Mouse (Mus musculus): ENCODE results near the gene Cttnbp2. TPM values are rescaled to one million over a fixed set of nuclear protein-coding genes. Genes with fewer than 3 reads are reported as not detected.

Cttnbp2 gene
- polyA plus RNA-seq, 1 experiment from 2014 or later: 0.88 TPM

DNA sequence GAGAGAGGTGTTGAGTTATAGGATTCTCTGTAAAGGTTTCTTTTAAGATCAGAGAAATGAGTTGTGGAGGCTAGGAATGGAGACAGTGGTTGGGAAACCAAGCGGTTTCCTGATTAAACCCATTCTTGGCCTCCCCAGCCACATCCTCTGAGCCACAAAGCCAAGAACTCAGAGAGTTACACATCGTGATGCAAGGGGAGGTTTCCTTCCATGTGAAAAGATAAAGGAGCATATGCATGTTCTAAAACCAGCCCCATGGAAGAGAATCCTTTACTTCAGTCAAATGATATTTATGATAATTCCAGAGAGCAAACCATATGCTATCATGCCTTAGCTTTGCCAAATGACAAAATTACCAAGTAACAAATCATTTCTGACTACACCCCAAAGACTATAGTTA is 3.0 kb upstream of the Cttnbp2 start:
- H3K27me3 ChIP-seq (ENCODE audit: insufficient read depth, low read length): peaks cover 29% of the 10 kb centered on the region
- no peak for TF ChIP-seq EP300 (IDR thresholded peaks at IDR 0.05; ENCODE audit: low read depth)
- no peak for TF ChIP-seq CTCF (IDR thresholded peaks at IDR 0.05; ENCODE audit: low read depth)
- WGBS (ENCODE audit: insufficient replicate concordance): 27% methylated on average over 2 of the region's 2 CpGs
- ATAC-seq (no peak), DNase-seq (no peak)
- H3K9me3 ChIP-seq (ENCODE audit: low read length): 0 out of 2 replicates have a peak, but pooled peaks cover 2% of the 10 kb centered on the region
- H3K4me1 ChIP-seq (ENCODE audit: insufficient read depth): 0 out of 2 replicates have a peak, but pooled peaks cover 2% of the 10 kb centered on the region
- no peak overlapping the region for H3K4me2 ChIP-seq (ENCODE audit: low read depth, low read length)
- H3K27ac ChIP-seq (ENCODE audit: low read depth): no peak overlapping the region
- H3K36me3 ChIP-seq (replicated peaks; ENCODE audit: insufficient read depth, low read length): no peaks in the 10 kb centered on the region
- no peak overlapping the region for H3K9ac ChIP-seq (replicated peaks)
- H3K4me3 ChIP-seq (ENCODE audit: low read depth, low read length): no peak overlapping the region

DNA sequence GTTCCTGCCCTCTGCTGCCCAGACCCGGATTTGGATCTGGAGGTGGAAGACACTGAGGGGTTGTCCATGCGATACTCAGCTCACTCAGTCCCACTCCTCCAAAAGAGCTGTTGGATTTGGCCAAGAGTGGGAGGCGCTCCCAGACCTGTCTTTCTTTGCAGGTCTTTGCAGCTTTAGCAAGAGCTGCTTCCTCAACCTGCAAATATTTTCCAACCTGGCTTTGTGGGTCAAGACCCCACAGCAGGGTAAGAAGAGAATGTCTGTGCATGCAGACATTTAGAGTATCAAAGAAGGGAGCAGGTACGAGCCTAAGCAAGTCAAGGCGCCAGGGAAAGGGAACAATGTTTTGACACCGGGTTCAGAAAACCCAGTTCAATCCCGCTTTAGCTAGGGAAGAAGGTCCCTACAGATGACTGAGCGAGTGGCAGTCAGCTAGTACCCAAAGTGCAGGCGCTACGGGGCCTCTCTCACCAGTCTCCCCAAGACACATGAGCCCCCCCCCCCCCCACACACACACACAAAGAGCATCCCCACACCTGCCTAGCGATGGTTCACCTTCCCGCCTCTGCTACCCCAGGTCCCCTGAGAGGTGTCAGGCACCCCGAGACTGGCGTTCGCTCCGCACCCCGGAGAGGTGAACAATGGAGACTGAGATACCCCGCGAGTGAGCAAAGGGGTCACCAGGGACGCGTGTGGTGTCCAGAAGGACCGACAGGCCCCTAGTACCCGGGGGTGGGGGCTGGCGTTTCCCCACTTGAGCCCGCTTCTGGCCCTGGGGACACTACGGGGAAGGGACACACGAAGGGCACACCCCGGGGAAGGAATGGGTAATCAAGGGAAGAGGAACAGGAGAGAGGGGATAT is 801 bp downstream of the Cttnbp2 start:
- Histone ChIP-seq H3K27me3 (ENCODE audit: insufficient read depth, low read length) (peaks cover 32% of the 10 kb centered on the region), H3K4me1 (ENCODE audit: insufficient read depth) (0 out of 2 replicates have a peak, but pooled peaks cover 2% of the 10 kb centered on the region), H3K9ac (replicated peaks) (peak overlapping the region; percentile 31; the same call in 1 of the 2 replicates), H3K4me2 (ENCODE audit: low read depth, low read length) (peak overlapping the region; percentile 75), H3K9me3 (ENCODE audit: low read length) (no peaks in the 10 kb centered on the region), H3K27ac (ENCODE audit: low read depth) (no peak overlapping the region), H3K4me3 (ENCODE audit: low read depth, low read length) (peak overlapping the region; percentile 52), H3K36me3 (replicated peaks; ENCODE audit: insufficient read depth, low read length) (no peaks in the 10 kb centered on the region)
- DNase-seq: peak; percentile 14
- TF ChIP-seq EP300 (IDR thresholded peaks at IDR 0.05; ENCODE audit: low read depth) (no peak), CTCF (IDR thresholded peaks at IDR 0.05; ENCODE audit: low read depth) (no peak)
- 0 out of 2 replicates have a peak, but pooled peaks have one; percentile 13 for ATAC-seq
- WGBS (ENCODE audit: insufficient replicate concordance): 3% methylated on average over 28 of the region's 28 CpGs

DNA sequence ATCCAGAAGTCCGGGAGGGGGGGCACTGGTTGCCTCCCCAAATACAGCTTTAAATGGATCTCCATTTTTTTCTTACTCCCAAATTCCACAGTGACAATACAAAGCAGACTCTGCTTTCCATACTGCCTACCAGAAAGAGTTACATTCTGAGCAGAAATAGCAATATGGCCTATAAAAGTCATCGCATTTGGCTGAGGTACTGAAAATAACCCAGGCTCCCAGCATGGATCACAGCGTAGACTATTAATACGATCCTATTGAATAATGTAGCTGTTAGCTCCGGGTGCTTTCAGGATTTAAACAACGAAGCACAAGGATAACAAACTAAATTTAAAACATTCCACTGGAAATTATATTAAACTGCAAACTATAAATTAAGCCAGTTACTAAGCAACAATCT is 2.8 kb downstream of the Cttnbp2 start:
- DNase-seq (no peak), ATAC-seq (no peak)
- peaks cover 32% of the 10 kb centered on the region for H3K27me3 ChIP-seq (ENCODE audit: insufficient read depth, low read length)
- no peak overlapping the region for H3K27ac ChIP-seq (ENCODE audit: low read depth)
- H3K9ac ChIP-seq (replicated peaks): no peak overlapping the region
- TF ChIP-seq CTCF (IDR thresholded peaks at IDR 0.05; ENCODE audit: low read depth): no peak
- TF ChIP-seq EP300 (IDR thresholded peaks at IDR 0.05; ENCODE audit: low read depth): no peak
- H3K4me1 ChIP-seq (ENCODE audit: insufficient read depth): 0 out of 2 replicates have a peak, but pooled peaks cover 2% of the 10 kb centered on the region
- H3K4me3 ChIP-seq (ENCODE audit: low read depth, low read length): no peak overlapping the region
- no peak overlapping the region for H3K4me2 ChIP-seq (ENCODE audit: low read depth, low read length)
- 83% methylated on average over 6 of the region's 6 CpGs for WGBS (ENCODE audit: insufficient replicate concordance)
- H3K36me3 ChIP-seq (replicated peaks; ENCODE audit: insufficient read depth, low read length): no peaks in the 10 kb centered on the region
- no peaks in the 10 kb centered on the region for H3K9me3 ChIP-seq (ENCODE audit: low read length)

DNA sequence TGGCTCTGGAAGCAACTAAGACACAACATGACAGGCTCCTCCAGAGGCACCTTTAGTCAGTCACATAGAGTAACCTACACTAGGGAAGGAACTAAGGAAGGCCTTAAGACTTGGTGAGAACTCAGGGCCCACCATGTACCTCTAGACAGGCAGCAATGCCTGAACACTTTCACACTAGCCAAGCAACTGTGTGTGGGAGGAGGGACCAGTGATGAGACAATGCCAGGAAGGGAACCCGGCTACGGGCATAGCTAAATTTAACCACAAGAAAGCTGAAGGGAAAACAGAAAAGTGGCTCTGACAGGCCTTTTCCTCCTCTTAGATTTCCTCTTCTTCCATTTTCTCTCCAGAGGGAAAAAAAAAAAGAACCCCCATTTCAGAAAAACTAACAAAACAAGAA is 6.6 kb downstream of the Cttnbp2 start:
- WGBS (ENCODE audit: insufficient replicate concordance): 22% methylated on average over 2 of the region's 2 CpGs
- Histone ChIP-seq H3K4me2 (ENCODE audit: low read depth, low read length) (no peak overlapping the region), H3K9me3 (ENCODE audit: low read length) (no peaks in the 10 kb centered on the region), H3K4me3 (ENCODE audit: low read depth, low read length) (no peak overlapping the region), H3K4me1 (ENCODE audit: insufficient read depth) (no peaks in the 10 kb centered on the region), H3K9ac (replicated peaks) (no peak overlapping the region), H3K36me3 (replicated peaks; ENCODE audit: insufficient read depth, low read length) (no peaks in the 10 kb centered on the region), H3K27me3 (ENCODE audit: insufficient read depth, low read length) (0 out of 2 replicates have a peak, but pooled peaks cover 3% of the 10 kb centered on the region), H3K27ac (ENCODE audit: low read depth) (no peak overlapping the region)
- no peak for TF ChIP-seq CTCF (IDR thresholded peaks at IDR 0.05; ENCODE audit: low read depth)
- TF ChIP-seq EP300 (IDR thresholded peaks at IDR 0.05; ENCODE audit: low read depth): no peak
- ATAC-seq: no peak
- no peak for DNase-seq

DNA sequence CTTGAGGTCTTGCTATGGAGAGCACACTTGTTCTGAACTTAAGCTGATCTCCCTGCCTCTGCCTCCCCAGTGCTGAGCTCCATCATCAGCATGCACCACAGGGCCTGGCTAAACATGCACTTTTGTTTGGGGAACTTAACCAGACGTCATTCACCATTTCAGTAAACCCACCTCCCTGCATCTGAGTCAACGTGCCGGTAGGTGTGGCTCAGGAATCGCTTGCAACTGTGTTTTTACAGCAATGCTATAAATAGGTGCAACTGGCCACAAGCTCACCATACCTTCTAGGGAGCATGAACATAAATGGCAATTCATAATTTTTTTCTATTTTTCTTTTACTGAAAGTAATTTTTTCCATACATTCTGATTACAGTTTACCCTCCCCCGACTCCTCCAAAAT is 14.8 kb downstream of the Cttnbp2 start:
- Histone ChIP-seq H3K4me1 (ENCODE audit: insufficient read depth) (no peaks in the 10 kb centered on the region), H3K4me3 (ENCODE audit: low read depth, low read length) (no peak overlapping the region), H3K36me3 (replicated peaks; ENCODE audit: insufficient read depth, low read length) (no peaks in the 10 kb centered on the region), H3K27me3 (ENCODE audit: insufficient read depth, low read length) (no peaks in the 10 kb centered on the region), H3K27ac (ENCODE audit: low read depth) (no peak overlapping the region), H3K4me2 (ENCODE audit: low read depth, low read length) (no peak overlapping the region), H3K9me3 (ENCODE audit: low read length) (no peaks in the 10 kb centered on the region), H3K9ac (replicated peaks) (no peak overlapping the region)
- ATAC-seq: no peak
- WGBS (ENCODE audit: insufficient replicate concordance): 50% methylated on average over 5 of the region's 5 CpGs
- no peak for DNase-seq
- TF ChIP-seq CTCF (IDR thresholded peaks at IDR 0.05; ENCODE audit: low read depth) (no peak), EP300 (IDR thresholded peaks at IDR 0.05; ENCODE audit: low read depth) (no peak)

DNA sequence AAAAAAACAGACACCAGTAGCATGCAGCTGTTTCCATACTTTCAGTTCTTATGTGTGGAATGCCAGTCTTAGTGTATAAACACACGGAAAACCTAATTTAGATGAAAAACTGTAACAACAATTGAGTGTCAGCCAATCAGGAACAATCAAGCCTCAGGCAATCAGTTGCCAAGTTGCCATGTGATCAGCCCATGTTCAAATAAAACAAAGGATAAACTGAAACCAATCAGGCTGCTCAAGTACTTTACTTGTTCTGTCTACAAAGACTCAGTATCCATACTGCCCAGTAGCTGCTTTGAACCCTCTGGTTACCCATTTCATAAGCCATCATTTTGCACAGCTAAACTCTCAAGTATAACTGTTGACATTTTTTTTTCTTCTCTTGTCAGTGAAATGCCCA is 21.7 kb downstream of the Cttnbp2 start:
- WGBS (ENCODE audit: insufficient replicate concordance): 77% methylated on average over 1 of the region's 1 CpGs
- Histone ChIP-seq H3K4me3 (ENCODE audit: low read depth, low read length) (no peak overlapping the region), H3K9ac (replicated peaks) (no peak overlapping the region), H3K9me3 (ENCODE audit: low read length) (no peaks in the 10 kb centered on the region), H3K36me3 (replicated peaks; ENCODE audit: insufficient read depth, low read length) (no peaks in the 10 kb centered on the region), H3K27ac (ENCODE audit: low read depth) (no peak overlapping the region), H3K4me2 (ENCODE audit: low read depth, low read length) (no peak overlapping the region), H3K27me3 (ENCODE audit: insufficient read depth, low read length) (no peaks in the 10 kb centered on the region), H3K4me1 (ENCODE audit: insufficient read depth) (no peaks in the 10 kb centered on the region)
- ATAC-seq: no peak
- TF ChIP-seq EP300 (IDR thresholded peaks at IDR 0.05; ENCODE audit: low read depth) (no peak), CTCF (IDR thresholded peaks at IDR 0.05; ENCODE audit: low read depth) (no peak)
- no peak for DNase-seq

All from liver, postnatal 0 days (tissue).